Mouse (Mus musculus) thymus, adult 18-20 months (tissue): ENCODE results near the gene Catip.

Experiments used
- DNase-seq, 2 experiments: peaks; one replicate each; pipeline ENCODE4 v3.0.0; 2022; ENCODE audit warnings: mixed read lengths in 2 of 2

Catip gene

GRCm38 (mm10) chr1:74401015-74401702 is 39.3 kb downstream of the Catip start:
- DNase-seq, result no peak

DNA sequence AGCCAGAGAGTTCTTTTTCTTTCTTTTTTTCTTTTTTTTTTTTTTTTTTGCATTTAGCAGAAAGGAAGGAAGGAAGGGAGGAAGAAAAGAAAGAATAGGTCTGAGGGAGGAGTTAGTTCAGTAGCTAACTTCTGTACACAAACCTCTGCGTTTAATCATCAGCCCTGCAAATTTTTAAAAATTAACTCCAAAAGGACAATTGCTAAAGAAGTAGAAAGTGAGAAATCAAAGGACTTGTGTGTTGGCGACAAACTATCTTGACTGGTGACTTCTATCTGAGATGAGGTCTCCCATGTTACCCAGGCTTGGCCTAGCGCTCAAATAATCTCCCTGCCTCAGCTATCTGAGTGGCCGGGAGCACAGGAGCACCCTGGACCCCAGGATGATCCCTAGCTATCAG is 42.3 kb downstream of the Catip start:
- no peak for DNase-seq

DNA sequence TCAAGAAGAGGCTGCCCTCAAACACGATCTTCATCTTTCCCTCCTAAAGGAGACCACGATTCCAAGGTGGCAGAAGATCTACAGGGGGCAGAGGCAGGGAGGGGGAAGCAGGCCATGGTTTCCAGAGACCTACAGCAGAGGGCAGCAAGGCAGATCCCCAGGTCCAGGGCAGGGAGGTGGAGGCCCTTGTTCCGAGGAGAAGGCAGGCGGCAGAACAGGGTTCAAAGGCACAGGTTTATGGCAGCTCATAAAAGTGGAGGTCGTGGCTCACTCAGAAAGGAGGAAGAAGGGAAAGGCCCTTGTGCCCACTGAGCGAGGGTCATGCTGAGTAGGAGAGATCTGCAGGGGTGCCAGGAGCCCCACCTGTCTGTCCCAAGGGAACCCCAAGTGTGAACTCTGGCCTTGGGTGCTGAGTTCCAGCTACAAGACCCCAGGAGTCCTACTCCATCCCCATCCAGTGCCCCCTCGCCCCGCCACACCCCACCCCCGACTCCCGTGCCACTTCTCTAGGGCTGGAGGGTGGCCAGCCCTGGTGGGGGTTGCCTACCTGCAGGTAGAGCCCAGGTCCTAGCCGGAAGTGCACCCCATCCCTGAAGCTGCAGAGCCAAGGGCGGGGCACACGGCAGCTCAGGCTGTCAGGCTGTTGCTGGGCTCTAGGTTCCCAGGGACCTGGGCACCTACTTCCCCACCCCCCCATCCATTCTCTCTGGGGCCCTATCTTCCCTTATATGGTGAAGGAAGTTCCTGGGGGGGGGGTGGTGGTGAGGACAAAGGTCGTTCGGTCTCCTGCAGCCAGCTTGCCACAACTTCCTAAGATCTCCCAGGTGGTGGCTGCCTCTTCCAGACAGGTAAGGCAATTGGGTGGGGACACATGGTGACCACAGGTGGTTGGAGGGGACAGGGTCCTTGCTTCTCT is 46.9 kb downstream of the Catip start, which contains the start of gene Vil1:
Gene Vil1, plus strand, starts transcription at position 788 of the 916 bp plus-strand sequence.
- no peak for DNase-seq

- DNase-seq, result no peak
Measured at GRCm38 (mm10) chr1:74411753-74412325, 49.9 kb downstream of the Catip start.

DNA sequence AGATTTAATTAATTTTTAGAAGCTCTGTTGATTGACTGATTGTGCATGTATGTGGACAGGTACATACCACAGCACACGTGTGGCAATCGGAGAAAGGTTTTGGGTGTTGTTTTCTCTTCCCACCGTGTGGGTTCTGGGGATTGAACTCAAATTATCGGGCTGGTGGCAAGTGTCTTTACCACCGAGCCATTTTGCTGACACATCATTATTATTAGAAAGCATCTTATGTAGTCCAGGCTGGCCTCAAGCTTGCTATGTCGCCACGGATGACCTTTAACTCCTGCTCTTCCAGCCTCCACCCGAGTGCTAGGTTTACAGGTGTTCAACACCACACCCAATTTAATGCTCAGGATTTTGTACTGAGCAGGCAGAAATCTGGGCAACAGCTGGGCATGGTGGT is 50.8 kb downstream of the Catip start:
- DNase-seq, result no peak

DNA sequence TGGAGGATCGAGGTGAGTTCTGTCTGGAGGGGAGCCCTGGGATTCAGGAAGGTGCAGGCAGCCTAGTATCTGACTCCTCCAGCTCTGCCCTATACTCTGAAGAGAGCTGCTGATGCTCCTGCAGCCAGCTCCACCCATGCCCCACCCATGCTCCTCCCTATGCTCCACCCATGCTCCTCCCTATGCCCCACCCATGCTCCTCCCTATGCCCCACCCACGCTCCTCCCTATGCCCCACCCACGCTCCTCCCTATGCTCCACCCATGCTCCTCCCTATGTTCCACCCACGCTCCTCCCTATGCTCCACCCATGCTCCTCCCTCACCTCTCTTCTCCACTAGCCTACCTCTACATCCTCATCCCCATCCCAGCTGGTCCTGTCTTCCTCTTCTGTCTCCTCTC is 53.2 kb downstream of the Catip start:
- DNase-seq, result no peak
